Mouse (Mus musculus) liver, embryonic 14.5 days (tissue): ENCODE data around the gene Pth2r.

Source experiments
- CTCF ChIP-seq: IDR thresholded peaks from 2 replicates; pipeline ENCODE4 v1.5.1; 2016; ENCODE audit warnings: antibody characterized with exemption, low read depth, control low read depth
- EP300 ChIP-seq: IDR thresholded peaks from 2 replicates; pipeline ENCODE4 v1.6.1; 2016; ENCODE audit warnings: antibody characterized with exemption, low read depth

DNA sequence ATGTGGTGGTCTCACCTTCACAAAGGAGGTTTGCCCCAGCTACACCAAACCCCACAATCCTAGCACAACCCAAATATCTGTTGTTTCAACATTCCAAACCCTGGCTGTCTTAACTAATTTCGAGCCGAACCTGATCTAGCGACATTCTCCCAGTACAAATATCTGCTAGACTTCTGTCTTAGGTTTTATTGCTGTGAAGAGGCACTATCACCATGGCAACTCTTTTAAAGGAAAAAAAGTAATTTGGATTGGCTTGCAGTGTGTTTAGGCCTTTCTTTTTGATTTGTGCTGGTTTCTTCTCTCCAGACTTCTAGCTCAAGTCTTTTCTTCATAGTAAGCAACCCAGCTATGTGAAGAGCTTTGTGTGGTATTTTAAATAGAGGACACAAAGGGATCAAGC is 1.4 kb upstream of the Pth2r start:
- TF ChIP-seq CTCF = no peak
- TF ChIP-seq EP300 = no peak
